Mouse (Mus musculus): Measurements from ENCODE around the gene Stk11. TPM values are rescaled to one million over a fixed set of nuclear protein-coding genes. Genes with fewer than 3 reads are reported as not detected.

The Stk11 gene
- total and polyA plus RNA-seq, 2 experiments, result 71.5 to 110 TPM

- no peak overlapping the region for H3K4me3 ChIP-seq (ENCODE audit: insufficient read depth, low read depth, low read length)
- no peak for DNase-seq (ENCODE audit: extremely low read depth, low read depth, low spot score)
- 23% methylated on average over 49 of the region's 49 CpGs for WGBS
Measured at GRCm38 (mm10) chr10:80136179-80136951, 20.8 kb downstream of the Stk11 start.

GRCm38 (mm10) chr10:80136952-80137625 is 21.5 kb downstream of the Stk11 start:
- Histone ChIP-seq H3K9ac (ENCODE audit: low read depth, low read length) (no peak overlapping the region; the same call in 1 of the 2 replicates), H3K27me3 (ENCODE audit: control insufficient read depth, insufficient read depth, low read length) (no peaks in the 10 kb centered on the region), H3K36me3 (ENCODE audit: control insufficient read depth, insufficient read depth, low read length) (no peaks in the 10 kb centered on the region), H3K79me2 (ENCODE audit: control insufficient read depth, insufficient read depth, low read length) (no peaks in the 10 kb centered on the region), H3K4me3 (ENCODE audit: insufficient read depth, low read depth, low read length) (peak overlapping the region; percentile 17; the same call in 1 of the 2 replicates), H3K27ac (replicated peaks; ENCODE audit: insufficient read depth, low read depth, low read length) (no peak overlapping the region), H3K4me1 (ENCODE audit: control insufficient read depth, insufficient read depth, low read length) (peaks cover 17% of the 10 kb centered on the region)
- no peak for TF ChIP-seq CTCF (IDR thresholded peaks at IDR 0.05; ENCODE audit: low read depth, low read length)
- TF ChIP-seq POLR2A (IDR thresholded peaks at IDR 0.05; ENCODE audit: extremely low read depth, insufficient read depth, low read length), result no peak
- WGBS, result 5% methylated on average over 28 of the region's 29 CpGs
- no peak for DNase-seq (ENCODE audit: extremely low read depth, low read depth, low spot score)

More at GRCm38 (mm10) chr10:80136179-80136951, 20.8 kb downstream of the Stk11 start:
- peaks cover 6% of the 10 kb centered on the region; the same call in 1 of the 2 replicates for H3K79me2 ChIP-seq (ENCODE audit: control insufficient read depth, insufficient read depth, low read length)
- H3K27ac ChIP-seq (replicated peaks; ENCODE audit: insufficient read depth, low read depth, low read length), result no peak overlapping the region
- no peaks in the 10 kb centered on the region for H3K27me3 ChIP-seq (ENCODE audit: control insufficient read depth, insufficient read depth, low read length)
- TF ChIP-seq POLR2A (IDR thresholded peaks at IDR 0.05; ENCODE audit: extremely low read depth, insufficient read depth, low read length) (no peak), CTCF (IDR thresholded peaks at IDR 0.05; ENCODE audit: low read depth, low read length) (no peak)
- H3K36me3 ChIP-seq (ENCODE audit: control insufficient read depth, insufficient read depth, low read length), result no peaks in the 10 kb centered on the region
- H3K9ac ChIP-seq (ENCODE audit: low read depth, low read length), result no peak overlapping the region
- H3K4me1 ChIP-seq (ENCODE audit: control insufficient read depth, insufficient read depth, low read length), result peaks cover 17% of the 10 kb centered on the region

GRCm38 (mm10) chr10:80137626-80138552 is 22.3 kb downstream of the Stk11 start:
- DNase-seq (ENCODE audit: extremely low read depth, low read depth, low spot score), result no peak
- Histone ChIP-seq H3K4me3 (ENCODE audit: insufficient read depth, low read depth, low read length) (no peak overlapping the region), H3K36me3 (ENCODE audit: control insufficient read depth, insufficient read depth, low read length) (no peaks in the 10 kb centered on the region), H3K4me1 (ENCODE audit: control insufficient read depth, insufficient read depth, low read length) (peaks cover 17% of the 10 kb centered on the region), H3K27me3 (ENCODE audit: control insufficient read depth, insufficient read depth, low read length) (no peaks in the 10 kb centered on the region), H3K79me2 (ENCODE audit: control insufficient read depth, insufficient read depth, low read length) (peaks cover 7% of the 10 kb centered on the region; the same call in 1 of the 2 replicates), H3K27ac (replicated peaks; ENCODE audit: insufficient read depth, low read depth, low read length) (no peak overlapping the region), H3K9ac (ENCODE audit: low read depth, low read length) (no peak overlapping the region)
- 12% methylated on average over 33 of the region's 33 CpGs for WGBS
- TF ChIP-seq CTCF (IDR thresholded peaks at IDR 0.05; ENCODE audit: low read depth, low read length) (0 out of 2 replicates have a peak, but pooled peaks have one; percentile 4), POLR2A (IDR thresholded peaks at IDR 0.05; ENCODE audit: extremely low read depth, insufficient read depth, low read length) (no peak)

- 2% methylated on average over 83 of the region's 94 CpGs for WGBS
- Histone ChIP-seq H3K4me1 (ENCODE audit: control insufficient read depth, insufficient read depth, low read length) (peaks cover 19% of the 10 kb centered on the region), H3K36me3 (ENCODE audit: control insufficient read depth, insufficient read depth, low read length) (peaks cover 2% of the 10 kb centered on the region; the same call in 1 of the 2 replicates), H3K27me3 (ENCODE audit: control insufficient read depth, insufficient read depth, low read length) (no peaks in the 10 kb centered on the region), H3K4me3 (ENCODE audit: insufficient read depth, low read depth, low read length) (peak within 1 kb of the TSS; percentile 53), H3K27ac (replicated peaks; ENCODE audit: insufficient read depth, low read depth, low read length) (no peak within 1 kb of the TSS), H3K79me2 (ENCODE audit: control insufficient read depth, insufficient read depth, low read length) (peaks cover 13% of the 10 kb centered on the region), H3K9ac (ENCODE audit: low read depth, low read length) (peak within 1 kb of the TSS; percentile 76)
- peak; percentile 35 for DNase-seq (ENCODE audit: extremely low read depth, low read depth, low spot score)
- TF ChIP-seq POLR2A (IDR thresholded peaks at IDR 0.05; ENCODE audit: extremely low read depth, insufficient read depth, low read length) (no peak), CTCF (IDR thresholded peaks at IDR 0.05; ENCODE audit: low read depth, low read length) (no peak)
Measured at GRCm38 (mm10) chr10:80138553-80139438, 23.2 kb downstream of the Stk11 start, which contains the start of gene Atp5d. Atp5d (plus strand) TSS chr10:80138632.

Data from liver, adult 2 months (tissue).